Mouse (Mus musculus) c-Kit-positive CD71-positive TER-119-positive erythroid progenitor cells, embryonic 14.5 days (primary cell): Measurements from ENCODE around the gene Akr1c21.
A peak's percentile ranks its signal among the peaks of the same experiment; 100 is the strongest.
"Not testable (repeated sequence)": the region's sequence is repeated elsewhere in the genome, so short reads cannot be mapped to it uniquely, and the experiment has no call there.

Source experiments
- DNase-seq: peaks from one replicate; pipeline ENCODE4 v3.0.0-alpha.2; 2013; ENCODE audit warnings: low spot score

Akr1c21 gene

DNA sequence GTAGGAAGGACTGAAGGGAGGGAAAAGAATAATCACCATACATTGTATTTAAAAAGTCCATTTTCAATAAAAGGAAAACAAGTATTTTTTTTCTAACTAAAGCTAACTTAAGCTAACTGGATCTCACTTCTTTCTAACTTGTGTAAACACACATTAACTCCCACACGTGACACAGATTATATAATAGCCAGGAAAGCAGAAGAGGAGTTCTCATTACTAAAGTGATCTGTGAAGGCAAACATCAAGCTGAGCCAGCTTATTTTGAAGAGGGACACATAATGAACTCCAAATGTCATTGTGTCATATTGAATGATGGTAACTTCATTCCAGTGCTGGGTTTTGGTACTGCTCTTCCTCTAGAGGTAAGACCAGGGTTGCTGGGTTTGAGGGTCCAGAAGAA lies at the start of gene Akr1c21:
Gene Akr1c21 (plus strand): TSS at position 205 of the 400 bp plus-strand sequence.
- DNase-seq: no peak

DNA sequence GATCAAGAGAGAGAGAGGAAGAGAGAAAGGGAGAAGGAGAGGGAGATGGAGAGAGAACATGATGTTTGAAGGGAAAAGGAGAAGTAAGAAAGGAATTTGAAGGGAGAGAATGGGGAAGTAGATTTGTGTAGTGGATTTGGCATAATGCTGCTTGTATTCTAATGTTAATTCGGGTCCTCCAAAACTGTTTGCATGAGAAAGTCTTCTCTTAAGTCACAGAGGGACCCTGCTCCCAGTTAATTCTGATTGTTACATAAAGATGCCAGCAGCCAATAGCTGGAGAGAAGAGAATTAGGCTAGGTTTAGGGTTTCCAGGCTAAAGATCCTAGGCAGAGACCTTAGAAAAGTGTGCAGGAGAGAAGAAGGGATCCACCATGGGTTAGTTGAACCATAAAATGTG lies 14.7 kb upstream of the Akr1c21 start:
- no peak for DNase-seq

DNA sequence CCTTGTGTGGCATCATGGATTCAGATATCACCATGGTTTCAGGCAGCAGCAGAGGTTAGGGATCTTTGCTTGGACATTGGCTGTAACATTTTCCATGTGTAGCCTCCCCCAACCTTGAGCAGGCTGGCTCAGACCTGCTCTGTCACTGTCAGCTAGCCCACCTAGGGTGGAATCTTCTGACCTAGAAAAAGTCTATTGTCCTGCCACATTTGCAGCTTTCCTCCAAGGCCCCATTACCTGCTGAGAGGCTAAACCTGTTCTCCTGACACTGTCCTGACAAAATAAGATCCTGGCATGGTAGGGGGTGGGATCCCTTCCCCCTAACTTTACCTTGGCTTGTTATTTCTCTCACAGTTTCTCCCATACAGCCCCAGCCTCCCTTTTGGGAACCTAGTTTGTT lies 13.4 kb upstream of the Akr1c21 start:
- no peak for DNase-seq

DNA sequence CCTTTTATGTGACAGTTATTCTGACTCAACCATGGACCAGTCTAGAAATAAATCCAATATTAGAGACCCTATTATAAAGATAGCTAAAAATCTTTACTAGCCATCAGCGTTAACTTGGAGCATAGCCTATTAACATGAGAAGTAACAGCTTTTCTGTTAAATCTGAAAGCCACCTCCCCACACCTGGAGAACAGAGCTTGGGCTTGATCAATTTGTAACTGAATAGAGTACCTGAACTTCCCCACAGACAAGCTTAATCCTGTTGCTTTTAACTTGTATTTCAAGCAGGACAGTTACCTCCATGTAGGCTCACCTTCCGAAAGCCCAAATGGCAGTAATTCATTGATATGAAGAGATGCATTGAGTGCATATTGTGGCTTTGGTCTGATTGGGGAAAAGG lies 7.9 kb upstream of the Akr1c21 start:
- DNase-seq: no peak

- DNase-seq: no peak
These were observed 3.0 kb downstream of the Akr1c21 start for GRCm38 (mm10) chr13:4576921-4577320.

DNA sequence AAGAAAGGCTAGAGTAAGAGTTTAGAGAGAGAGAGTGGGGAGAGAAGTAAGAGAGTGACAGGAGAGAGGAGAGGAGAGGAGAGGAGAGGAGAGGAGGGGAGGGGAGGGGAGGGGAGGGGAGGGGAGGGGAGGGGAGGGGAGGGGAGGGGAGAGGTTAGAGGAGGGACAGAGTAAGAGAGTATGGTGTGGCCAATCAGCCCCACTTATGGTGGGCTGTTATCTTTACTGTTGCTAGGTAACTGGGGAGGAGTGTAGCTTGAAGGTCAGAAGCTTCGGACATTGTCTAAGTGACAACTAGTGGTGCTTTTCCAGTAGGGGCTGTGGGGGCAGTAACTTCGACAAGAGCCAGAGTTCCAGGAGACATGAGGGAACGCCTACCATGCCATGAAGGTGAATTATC lies 29.6 kb downstream of the Akr1c21 start:
- DNase-seq: not testable (repeated sequence)

DNA sequence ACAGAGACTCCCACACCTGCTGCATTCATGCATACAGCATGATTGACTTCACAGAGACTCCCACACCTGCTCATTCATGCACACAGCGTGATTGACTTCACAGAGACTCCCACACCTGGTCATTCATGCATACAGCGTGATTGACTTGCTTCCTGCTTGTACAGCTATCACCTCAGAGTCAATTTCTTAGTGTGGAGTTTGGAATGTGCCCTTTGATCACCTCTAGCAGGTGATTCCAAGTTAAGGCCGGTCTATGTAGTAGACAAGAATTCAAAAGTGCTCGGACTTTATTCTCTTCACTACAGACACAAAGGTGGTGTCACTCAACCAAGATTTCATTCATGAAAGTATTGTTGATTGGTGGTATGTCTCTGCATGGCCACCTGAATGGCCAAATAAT lies 32.9 kb downstream of the Akr1c21 start:
- DNase-seq: no peak

DNA sequence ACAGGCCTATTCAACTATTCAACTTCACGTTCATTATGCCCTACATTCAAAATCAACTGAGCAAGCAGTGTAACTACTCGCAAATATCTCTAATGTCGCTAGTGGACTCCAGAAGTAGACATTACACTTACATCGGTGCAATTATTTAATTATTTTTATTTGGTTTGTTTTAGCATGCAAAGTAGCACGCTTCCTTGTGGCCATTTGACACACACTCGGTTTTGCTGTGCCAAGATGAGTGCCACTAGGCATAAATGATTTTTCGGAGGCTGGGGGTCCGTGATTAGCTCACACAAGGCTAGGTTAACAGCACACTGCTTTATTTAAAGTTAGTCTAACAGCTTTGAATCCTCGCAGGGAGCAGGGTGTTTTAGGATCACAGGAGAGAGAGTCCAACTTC lies 34.7 kb downstream of the Akr1c21 start:
- DNase-seq: peak; percentile 5

- peak; percentile 76 for DNase-seq
These were observed 35.1 kb downstream of the Akr1c21 start, which contains the start of gene Akr1e1 for GRCm38 (mm10) chr13:4608961-4609409. Akr1e1 (minus strand) TSS chr13:4609174.

- peak; percentile 11 for DNase-seq
These were observed 37.0 kb downstream of the Akr1c21 start for GRCm38 (mm10) chr13:4610902-4611301.
